Mouse (Mus musculus) urinary bladder, adult 18-20 months (tissue): ENCODE data around the gene Eps8l1.

Experiments
- DNase-seq, 2 experiments: peaks; one replicate each; pipeline ENCODE4 v3.0.0; 2022; ENCODE audit warnings: low spot score in 2 of 2, mixed read lengths in 2 of 2

Gene Eps8l1

GRCm38 (mm10) chr7:4478021-4478795 lies 17.7 kb downstream of the Eps8l1 start:
- DNase-seq, result peak; percentile 53 to 72

- DNase-seq, result no peak
These were observed 18.4 kb downstream of the Eps8l1 start for GRCm38 (mm10) chr7:4478796-4479291.

DNA sequence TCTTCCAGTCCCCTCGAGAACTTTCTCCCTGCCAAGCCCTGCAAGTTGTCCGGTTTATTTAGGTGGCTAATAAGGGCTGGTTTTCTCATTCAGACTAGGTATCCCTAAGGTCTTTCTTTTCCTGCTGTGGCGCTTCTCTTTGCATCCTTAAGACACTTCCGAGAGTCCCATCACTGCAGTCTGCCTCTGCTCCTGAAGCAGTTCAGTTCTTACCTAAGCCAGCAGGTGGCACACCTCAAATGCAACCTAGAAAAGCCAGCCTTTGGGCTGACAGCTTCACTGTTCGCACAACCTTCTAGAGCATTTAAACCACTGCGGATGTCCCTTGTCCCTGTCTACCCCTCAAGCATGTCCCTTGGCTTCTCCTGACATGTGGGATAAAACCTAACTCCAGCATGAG lies 19.2 kb downstream of the Eps8l1 start:
- no peak for DNase-seq

- DNase-seq, result no peak
These were observed 21.8 kb downstream of the Eps8l1 start for GRCm38 (mm10) chr7:4482281-4482680.

DNA sequence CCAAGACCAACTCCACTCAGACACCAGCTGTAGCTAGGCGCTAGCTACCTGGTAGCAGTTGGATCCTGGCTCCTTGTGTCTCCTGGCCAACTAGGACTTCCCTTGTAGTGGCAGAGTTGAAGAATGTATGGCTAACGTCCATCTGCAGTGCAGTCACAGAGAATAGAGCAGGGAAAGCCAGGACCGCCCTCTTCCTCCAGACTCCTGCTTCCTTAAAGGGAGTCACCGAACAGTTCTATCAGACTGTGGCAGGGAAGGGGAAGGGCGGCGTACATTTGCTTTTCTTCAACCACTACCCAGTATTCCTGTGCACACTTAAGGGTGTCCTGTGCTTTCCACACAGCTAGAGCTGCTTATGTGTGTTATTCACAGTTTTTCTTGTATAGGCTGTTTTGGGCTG lies 30.8 kb downstream of the Eps8l1 start:
- DNase-seq, result no peak

- DNase-seq, result no peak
These were observed 32.1 kb downstream of the Eps8l1 start for GRCm38 (mm10) chr7:4492284-4493224.

- no peak for DNase-seq
These were observed 33.5 kb downstream of the Eps8l1 start for GRCm38 (mm10) chr7:4493991-4494390.

- DNase-seq, result no peak
These were observed 36.0 kb downstream of the Eps8l1 start for GRCm38 (mm10) chr7:4496468-4496867.

- no peak for DNase-seq
These were observed 36.9 kb downstream of the Eps8l1 start for GRCm38 (mm10) chr7:4497271-4497903.

GRCm38 (mm10) chr7:4498251-4498650 lies 37.8 kb downstream of the Eps8l1 start:
- DNase-seq, result peak in 1 of 2 experiments; percentile 68

GRCm38 (mm10) chr7:4499034-4499433 lies 38.6 kb downstream of the Eps8l1 start:
- no peak for DNase-seq

DNA sequence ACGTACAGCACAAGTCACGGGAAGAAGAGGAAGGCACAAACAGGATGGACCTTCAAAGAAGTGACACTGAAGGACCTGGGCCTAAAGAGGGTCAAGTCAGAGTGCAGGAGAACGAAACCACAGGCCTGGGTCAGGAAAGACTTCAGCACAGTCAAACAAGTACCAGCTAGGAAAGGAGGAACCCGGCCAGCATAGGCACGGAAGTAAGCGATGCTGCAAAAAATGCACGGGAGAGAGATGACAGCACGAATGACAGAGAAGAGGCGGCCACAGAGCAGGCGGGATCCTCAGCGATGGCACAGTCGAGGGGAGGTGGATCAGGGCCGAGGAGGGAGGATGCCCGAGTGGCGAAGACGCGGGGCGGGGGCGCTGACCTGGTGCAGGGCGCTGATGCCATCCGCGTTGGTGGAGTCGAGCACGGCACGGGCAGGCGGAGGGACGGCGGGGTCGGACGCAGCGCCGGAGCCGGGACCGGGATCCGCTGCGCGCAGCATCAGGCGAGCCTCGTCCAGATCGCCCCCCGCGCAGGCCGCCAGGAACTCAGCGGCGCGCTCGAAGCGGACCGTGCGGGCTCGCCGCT lies 40.5 kb downstream of the Eps8l1 start:
- DNase-seq, result peak in 1 of 2 experiments; percentile 48

- peak; percentile 94 to 95 for DNase-seq
These were observed 41.3 kb downstream of the Eps8l1 start, which contains the start of gene Ppp1r12c for GRCm38 (mm10) chr7:4501558-4502397. Ppp1r12c (minus strand) TSS chr7:4501680.

DNA sequence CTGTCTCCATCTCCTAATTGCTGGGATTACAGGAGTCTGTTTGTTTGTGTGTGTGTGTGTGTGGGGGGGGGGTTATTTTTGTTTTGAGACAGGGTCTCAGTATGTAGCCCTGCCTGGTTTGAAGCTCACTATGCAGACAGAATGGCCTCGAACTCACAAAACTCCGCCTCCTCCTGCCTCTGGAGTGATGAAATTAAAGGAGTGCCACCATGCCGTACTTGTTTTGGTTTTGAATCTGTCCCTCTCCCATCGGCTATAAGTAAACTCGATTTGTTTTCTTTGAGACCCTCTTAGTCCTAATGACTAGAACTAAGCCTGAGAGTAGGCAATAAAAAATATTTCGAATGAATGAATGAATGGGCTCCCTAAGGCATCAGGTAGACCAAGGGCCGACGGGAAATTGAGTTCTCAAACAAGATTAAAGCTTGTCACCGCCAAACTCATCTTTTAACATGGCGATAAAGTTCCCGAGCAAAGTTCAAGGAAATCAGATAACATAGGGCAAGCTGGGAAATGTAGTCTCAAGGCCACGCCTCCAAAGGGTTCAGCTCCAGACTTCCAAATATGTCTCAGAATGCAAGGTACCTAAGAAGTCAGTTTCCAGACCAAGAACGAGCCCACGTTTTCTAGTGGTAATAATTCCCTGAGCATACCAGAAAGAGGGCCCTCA lies 42.1 kb downstream of the Eps8l1 start:
- DNase-seq, result no peak

GRCm38 (mm10) chr7:4503100-4503499 lies 42.6 kb downstream of the Eps8l1 start:
- no peak for DNase-seq

DNA sequence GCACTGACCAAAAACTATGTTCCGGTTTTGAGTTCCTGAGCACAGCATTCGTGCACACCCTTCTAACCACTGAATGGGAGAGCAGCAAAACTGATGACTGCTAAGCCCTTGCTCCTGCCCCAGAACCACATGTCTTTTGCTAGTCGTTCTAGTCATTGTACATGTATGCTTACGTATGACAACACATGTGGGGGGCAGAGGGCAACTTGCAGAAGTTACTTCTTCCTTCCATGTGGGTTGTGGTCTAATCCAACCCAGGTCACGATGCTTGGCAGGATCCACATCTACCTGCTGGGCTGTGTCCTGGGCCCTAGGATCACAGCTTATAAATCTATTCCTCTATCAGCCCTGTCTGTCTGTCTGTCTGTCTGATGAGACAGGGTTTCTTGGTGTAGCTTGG lies 43.4 kb downstream of the Eps8l1 start:
- no peak for DNase-seq

GRCm38 (mm10) chr7:4504646-4505435 lies 44.4 kb downstream of the Eps8l1 start:
- no peak for DNase-seq

GRCm38 (mm10) chr7:4507220-4507619 lies 46.7 kb downstream of the Eps8l1 start:
- DNase-seq, result no peak

- no peak for DNase-seq
These were observed 47.7 kb downstream of the Eps8l1 start for GRCm38 (mm10) chr7:4508062-4508738.
